Mouse (Mus musculus): ENCODE measurements around the gene Unc93a2. TPM values are rescaled to one million over a fixed set of nuclear protein-coding genes. Genes with fewer than 3 reads are reported as not detected.

The Unc93a2 gene
- polyA plus RNA-seq, 1 experiment from 2014 or later: not detected

Other genes with a start within 250 kb of the Unc93a2 start
- 23.5 and 24.2 TPM in 2 replicates for gene Rps6ka2, start 215.3 kb downstream of the Unc93a2 start, polyA plus RNA-seq (2015; fragmentation: Nextera tagmentation; extraction: Ambion mirVana)
- 0.08 TPM in 1 of 2 replicates, not detected in the other for gene Tcp10a, start 60.8 kb downstream of the Unc93a2 start, polyA plus RNA-seq (2015; fragmentation: Nextera tagmentation; extraction: Ambion mirVana)
- not detected in 2 replicates for gene Ttll2, start 32.8 kb downstream of the Unc93a2 start, polyA plus RNA-seq (2015; fragmentation: Nextera tagmentation; extraction: Ambion mirVana)
- gene Gm49630, start 13.5 kb downstream of the Unc93a2 start, polyA plus RNA-seq (2015; fragmentation: Nextera tagmentation; extraction: Ambion mirVana): not detected in 2 replicates